Mouse (Mus musculus) Patski (cell line): ENCODE data around the gene Strbp. TPM values are rescaled to one million over a fixed set of nuclear protein-coding genes. Genes with fewer than 3 reads are reported as not detected.
"Not testable (repeated sequence)": the region's sequence is repeated elsewhere in the genome, so short reads cannot be mapped to it uniquely, and the experiment has no call there.

Experiments
- ATAC-seq: fragments of 100-300 bp; one replicate; pipeline ENCODE4 v1.8.0; 2021
- CTCF ChIA-PET: fragments of 350-600 bp; sonication (Branson Sonifier 250); formaldehyde crosslinking; loops from one replicate; lab custom pipeline; 2022; ENCODE audit warnings: inconsistent platforms; lab: Charles Lee
- POLR2A ChIA-PET: fragments of 350-600 bp; sonication (Branson Sonifier 250); formaldehyde crosslinking; loops from one replicate; lab custom pipeline; 2022; ENCODE audit warnings: antibody characterized with exemption, inconsistent platforms; lab: Charles Lee
- DNase-seq: peaks from one replicate; pipeline ENCODE4 v3.0.0-alpha.2; 2011; ENCODE audit warnings: low read depth, low spot score
- H3K27me3 ChIP-seq: fragments of 371-371 bp; one replicate; pipeline ENCODE4 v1.5.1; 2021
- CTCF ChIP-seq: fragments of 100-300 bp; IDR thresholded peaks from one replicate; pipeline ENCODE4 v1.5.1; 2021
- in situ Hi-C: fragments of 300-500 bp; cut with MboI; formaldehyde crosslinking; loops from 3 replicates; pipeline ENCODE4 v1.11.1; 2018; ENCODE audit warnings: low pct_unique_long_range_greater_than_20kb, mixed read lengths
- polyA plus RNA-seq: library from polyadenylated mRNA; unstranded; gene quantifications from one replicate; pipeline ENCODE4 v1.2.3, GENCODE M21; 2021

The Strbp gene
- polyA plus RNA-seq, 1 experiment from 2014 or later = 51.8 TPM

GRCm38 (mm10) chr2:37531639-37532038, 172.0 kb downstream of the Strbp start:
- TF ChIP-seq CTCF = no peak
- in situ Hi-C loops = no loop called here
- ChIA-PET POLR2A (no interaction called here), CTCF (no interaction called here)
- DNase-seq (no peak), ATAC-seq (no peak)
- no peaks in the 10 kb centered on the region for H3K27me3 ChIP-seq

- POLR2A ChIA-PET = no interaction called here
- no peak for DNase-seq
- TF ChIP-seq CTCF = no peak
- CTCF ChIA-PET = no interaction called here
- no peaks in the 10 kb centered on the region for H3K27me3 ChIP-seq
- ATAC-seq = no peak
- in situ Hi-C loops = no loop called here
These were observed 172.9 kb downstream of the Strbp start for GRCm38 (mm10) chr2:37530766-37531165.

DNA sequence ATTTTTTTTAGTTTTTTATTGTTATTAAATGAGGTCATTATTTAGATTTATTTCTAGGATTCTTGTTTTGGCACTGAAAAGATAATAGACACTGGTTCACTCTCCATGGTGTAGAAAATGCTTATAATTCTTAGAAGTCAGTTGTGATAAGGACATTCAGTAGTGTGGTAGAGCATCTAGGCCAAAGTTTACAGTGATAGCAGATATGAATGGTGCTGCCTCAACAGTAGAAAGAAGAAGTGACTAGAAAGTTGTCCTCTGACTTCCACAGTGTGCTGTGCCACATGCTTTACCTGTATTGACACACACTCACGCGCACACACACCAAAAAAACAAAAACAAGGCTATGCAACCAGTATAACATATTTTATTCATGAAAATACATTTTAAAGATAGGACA, 174.3 kb downstream of the Strbp start:
- CTCF ChIA-PET = interaction anchor here (1.0 kb wide), 1 partner anchor 250 kb away, joined by 3 read pairs; no protein-coding TSS in a partner anchor
- no peak for TF ChIP-seq CTCF
- H3K27me3 ChIP-seq = no peaks in the 10 kb centered on the region
- in situ Hi-C loops = no loop called here
- ATAC-seq = no peak
- POLR2A ChIA-PET = interaction anchor here (0.6 kb wide), 1 partner anchor 30 kb away, joined by 5 read pairs; no protein-coding TSS in a partner anchor
- DNase-seq = no peak

DNA sequence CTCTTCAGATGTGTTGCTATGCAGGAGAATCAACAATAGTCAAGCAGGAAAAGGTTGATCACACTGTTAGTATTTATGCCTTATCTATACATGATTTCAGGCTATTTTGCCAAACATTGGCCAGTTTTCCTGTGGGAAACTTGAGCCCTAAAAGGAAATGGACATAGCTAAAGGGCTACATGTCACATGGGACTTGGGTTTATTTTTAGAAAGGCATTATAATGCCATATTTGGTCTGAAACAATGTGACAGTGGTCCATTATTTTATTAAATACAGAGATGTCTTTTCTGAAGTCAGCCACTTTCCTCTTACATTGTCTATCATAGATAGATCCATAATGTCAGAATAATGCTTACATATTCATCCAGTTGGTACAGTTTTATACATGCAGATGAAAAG, 176.1 kb downstream of the Strbp start:
- DNase-seq = no peak
- H3K27me3 ChIP-seq = no peaks in the 10 kb centered on the region
- in situ Hi-C loops = no loop called here
- ATAC-seq = no peak
- TF ChIP-seq CTCF = no peak
- POLR2A ChIA-PET = no interaction called here
- CTCF ChIA-PET = interaction anchor here (1.2 kb wide), 1 partner anchor 244 kb away, joined by 3 read pairs; no protein-coding TSS in a partner anchor

DNA sequence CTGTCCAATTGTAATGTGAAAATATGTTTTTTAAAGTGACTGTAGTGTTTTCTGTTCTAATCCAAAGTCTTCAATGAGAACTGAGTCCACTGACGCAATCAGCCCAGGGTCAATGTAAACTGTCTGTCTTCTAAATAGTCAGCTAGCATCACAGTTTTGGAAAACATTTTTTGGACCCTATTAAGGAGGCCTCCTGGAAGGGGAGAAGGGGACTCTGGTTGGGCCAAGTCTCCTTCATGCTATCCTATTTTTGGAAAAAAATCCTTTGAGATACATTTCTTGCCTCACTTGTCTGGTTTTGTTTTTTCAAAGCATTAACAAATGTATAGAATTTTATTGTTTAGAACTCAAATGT, 184.4 kb downstream of the Strbp start:
- in situ Hi-C loops = no loop called here
- no peaks in the 10 kb centered on the region for H3K27me3 ChIP-seq
- no peak for ATAC-seq
- ChIA-PET POLR2A (no interaction called here), CTCF (no interaction called here)
- DNase-seq = no peak
- no peak for TF ChIP-seq CTCF

GRCm38 (mm10) chr2:37518561-37519285, 184.9 kb downstream of the Strbp start:
- POLR2A ChIA-PET = no interaction called here
- DNase-seq = no peak
- no peak for TF ChIP-seq CTCF
- CTCF ChIA-PET = no interaction called here
- no peak for ATAC-seq
- H3K27me3 ChIP-seq = no peaks in the 10 kb centered on the region
- in situ Hi-C loops = no loop called here

DNA sequence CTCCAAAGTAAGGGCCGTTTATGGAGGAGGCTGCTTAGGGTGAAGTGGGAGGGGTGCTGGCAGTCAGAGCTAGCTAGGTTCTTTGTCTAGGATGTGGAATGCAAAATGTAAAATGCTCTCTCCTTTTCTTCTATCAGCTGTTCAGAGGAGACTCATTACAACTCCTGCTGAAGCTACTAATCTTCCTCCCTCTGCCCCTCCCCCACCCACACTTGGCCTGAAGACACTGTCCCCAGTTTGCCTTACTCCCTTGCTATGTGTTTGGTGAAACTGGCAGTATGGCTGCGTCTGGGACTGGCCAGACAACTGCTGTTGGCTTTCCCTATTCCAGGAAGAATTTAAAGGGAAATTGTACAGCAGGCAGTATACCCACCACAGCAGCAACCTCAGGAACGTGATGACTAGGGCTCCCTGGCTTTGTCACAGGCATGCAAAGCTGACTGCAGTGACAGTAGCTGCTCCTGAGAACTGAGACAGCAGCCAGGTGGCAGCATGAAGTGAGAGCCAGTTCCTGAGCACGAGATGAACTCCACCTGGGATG, 186.7 kb downstream of the Strbp start:
- DNase-seq (no peak), ATAC-seq (no peak)
- TF ChIP-seq CTCF = no peak
- POLR2A ChIA-PET = no interaction called here
- H3K27me3 ChIP-seq = no peaks in the 10 kb centered on the region
- in situ Hi-C loops = no loop called here
- CTCF ChIA-PET = no interaction called here

DNA sequence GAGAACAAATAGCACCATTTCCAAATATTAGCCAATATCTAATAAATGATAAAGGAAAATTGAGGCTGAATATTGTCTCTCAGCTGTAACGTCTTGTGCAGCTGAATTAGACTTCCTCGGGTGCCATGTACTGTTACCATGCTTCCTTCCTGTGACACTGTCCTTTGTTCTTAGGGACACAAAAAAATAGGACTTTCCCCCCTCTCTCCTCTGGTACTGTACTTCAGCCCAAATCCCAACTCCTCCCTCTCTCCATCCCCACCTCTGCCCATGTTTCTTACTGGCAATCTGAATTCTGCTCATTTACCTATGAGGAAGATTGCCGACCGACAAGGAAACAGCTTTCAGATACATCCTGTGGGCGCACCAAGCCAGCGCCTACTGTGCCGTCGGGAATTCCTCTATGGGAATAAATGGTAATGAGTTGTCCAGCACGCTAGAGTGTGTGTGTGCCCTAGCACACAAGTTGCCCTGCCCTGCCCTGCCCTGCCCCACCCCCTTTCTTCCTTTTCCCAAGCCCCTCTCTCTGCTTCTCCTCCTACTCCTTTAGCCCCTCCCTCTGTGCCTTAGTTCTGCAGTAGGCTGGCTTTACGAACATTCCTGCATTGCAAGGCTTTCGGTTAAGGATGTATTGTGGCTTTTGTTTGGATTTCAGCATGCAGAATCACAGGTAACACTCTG, 187.5 kb downstream of the Strbp start, which contains the start of gene Gpr21:
Gene Gpr21, plus strand, starts transcription at position 303 of the 681 bp plus-strand sequence.
- no peaks in the 10 kb centered on the region for H3K27me3 ChIP-seq
- POLR2A ChIA-PET = no interaction called here
- no peak for DNase-seq
- ATAC-seq = no peak
- in situ Hi-C loops = no loop called here
- CTCF ChIA-PET = no interaction called here
- no peak for TF ChIP-seq CTCF

DNA sequence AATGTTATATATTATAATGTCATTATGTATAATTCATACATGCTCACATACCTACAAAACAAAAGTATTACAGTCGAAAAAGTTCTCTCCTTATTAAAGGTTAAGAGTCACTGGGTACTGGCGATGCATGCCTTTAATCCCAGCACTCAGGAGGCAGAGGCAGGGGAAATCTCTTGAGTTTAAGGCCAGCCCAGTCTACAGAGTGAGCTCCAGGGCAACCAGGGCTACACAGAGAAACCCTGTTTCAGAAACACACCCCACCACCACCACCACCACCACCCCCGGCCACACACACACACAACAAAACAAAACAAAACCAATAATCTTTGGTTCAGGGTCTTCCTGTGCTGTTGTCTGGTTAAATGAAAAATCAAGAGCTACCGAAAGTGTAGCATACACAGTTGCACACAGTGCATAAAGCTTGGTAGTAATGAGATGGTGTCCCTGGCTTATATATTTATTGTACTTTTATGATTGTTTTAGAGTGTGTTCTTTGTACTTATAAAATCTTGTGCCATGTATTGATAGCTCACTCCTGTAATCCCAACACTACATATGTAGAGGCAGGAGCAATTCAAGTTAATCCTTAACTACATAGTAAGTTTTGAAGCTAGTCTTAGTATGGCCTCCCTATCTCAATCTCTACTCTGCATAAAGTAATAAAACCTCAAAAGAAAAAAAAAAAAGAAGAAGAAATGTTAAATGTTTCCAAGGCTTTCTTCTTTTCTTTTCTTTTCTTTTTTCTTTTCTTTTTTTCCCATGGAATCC, 192.3 kb downstream of the Strbp start:
- in situ Hi-C loops = no loop called here
- no peaks in the 10 kb centered on the region for H3K27me3 ChIP-seq
- no peak for DNase-seq
- no peak for TF ChIP-seq CTCF
- ATAC-seq = no peak
- ChIA-PET CTCF (interaction anchor here (1.4 to 2.3 kb wide), 2 partner anchors 8 to 25 kb away, joined by 3 to 7 read pairs; no protein-coding TSS in a partner anchor), POLR2A (no interaction called here)

- H3K27me3 ChIP-seq, ATAC-seq, CTCF ChIA-PET, DNase-seq, in situ Hi-C loops: not testable (repeated sequence)
- POLR2A ChIA-PET = interaction anchor here (0.7 kb wide), 2 partner anchors 13 to 60 kb away, joined by 3 to 4 read pairs; no protein-coding TSS in a partner anchor
These were observed 197.8 kb downstream of the Strbp start for GRCm38 (mm10) chr2:37505856-37506255.
